Mouse (Mus musculus): ENCODE measurements around the gene Neurod1.

GRCm38 (mm10) chr2:79449371-79449770, 7.2 kb downstream of the Neurod1 start:
- no peak for TF ChIP-seq CTCF (IDR thresholded peaks at IDR 0.05; ENCODE audit: control insufficient read depth, insufficient read depth, low read length)
- no peak for TF ChIP-seq POLR2A (IDR thresholded peaks at IDR 0.05; ENCODE audit: borderline replicate concordance, control insufficient read depth, low read depth, low read length)

Data from bone marrow, adult 2 months (tissue).